In genomic region chr9:109892651-109893250, GRCm38 (mm10) we compare ENCODE assay signal across 8 mouse cellular contexts. TPM values are rescaled to one million over a fixed set of nuclear protein-coding genes. Genes with fewer than 3 reads are reported as not detected.
DNase-seq lines count a peak whose midpoint lies in the region; ATAC-seq and TF ChIP-seq lines count a peak whose summit lies in the region.

No protein-coding gene starts in this region.

- WGBS in cerebellum, adult 2 months = 51% methylated on average over 5 of the region's 5 CpGs
- 69% methylated on average over 5 of the region's 5 CpGs for WGBS in forebrain, postnatal 0 days
- WGBS in kidney, adult 2 months = 49% methylated on average over 5 of the region's 5 CpGs
- 71% methylated on average over 5 of the region's 5 CpGs for WGBS in limb, embryonic 12.5 days
- WGBS in neural tube, embryonic 14.5 days = 77% methylated on average over 5 of the region's 5 CpGs

- no peaks in the 10 kb centered on the region for H3K9me3 ChIP-seq in forebrain, postnatal 0 days (ENCODE audit: low read length)
- H3K9me3 ChIP-seq in limb, embryonic 12.5 days = no peaks in the 10 kb centered on the region
- H3K9me3 ChIP-seq in neural tube, embryonic 14.5 days (ENCODE audit: control insufficient read depth, low read length) = no peaks in the 10 kb centered on the region

- peaks cover 17% of the 10 kb centered on the region for H3K4me1 ChIP-seq in cerebellum, adult 2 months (ENCODE audit: control insufficient read depth, insufficient read depth, low read length)
- no peaks in the 10 kb centered on the region for H3K4me1 ChIP-seq in forebrain, postnatal 0 days (ENCODE audit: insufficient read depth)
- H3K4me1 ChIP-seq in kidney, adult 2 months (ENCODE audit: control insufficient read depth, insufficient read depth, low read length) = peaks cover 18% of the 10 kb centered on the region
- peaks cover 4% of the 10 kb centered on the region; the same call in 1 of the 2 replicates for H3K4me1 ChIP-seq in limb, embryonic 12.5 days (replicated peaks)
- H3K4me1 ChIP-seq in neural tube, embryonic 14.5 days (ENCODE audit: control insufficient read depth, insufficient read depth, low read length) = no peaks in the 10 kb centered on the region

- no peak overlapping the region for H3K4me2 ChIP-seq in forebrain, postnatal 0 days (ENCODE audit: low read depth)
- H3K4me2 ChIP-seq in limb, embryonic 12.5 days = no peak overlapping the region
- no peak overlapping the region for H3K4me2 ChIP-seq in neural tube, embryonic 14.5 days (ENCODE audit: low read depth, low read length)

- TF ChIP-seq POLR2A in cerebellum, adult 2 months (IDR thresholded peaks at IDR 0.05; ENCODE audit: borderline replicate concordance, insufficient read depth, low read length) = no peak
- no peak for TF ChIP-seq POLR2A in kidney, adult 2 months (IDR thresholded peaks at IDR 0.05; ENCODE audit: low read depth, low read length)

- H3K36me3 ChIP-seq in forebrain, postnatal 0 days (ENCODE audit: insufficient read depth) = peaks cover 47% of the 10 kb centered on the region
- H3K36me3 ChIP-seq in kidney, adult 2 months (ENCODE audit: control insufficient read depth, insufficient read depth, low read length) = no peaks in the 10 kb centered on the region; the same call in none of the 2 replicates
- peaks cover 72% of the 10 kb centered on the region for H3K36me3 ChIP-seq in limb, embryonic 12.5 days
- peaks cover 47% of the 10 kb centered on the region for H3K36me3 ChIP-seq in neural tube, embryonic 14.5 days (ENCODE audit: control insufficient read depth, insufficient read depth, low read length)

- peak; percentile 86 to 87 for DNase-seq in B cell, adult 2 months
- DNase-seq in Muller cell, postnatal 12 days (ENCODE audit: inconsistent ontology term) = peak; percentile 44
- DNase-seq in cerebellum, adult 2 months = peak; percentile 74 to 80
- DNase-seq in forebrain, postnatal 0 days = peak; percentile 86
- peak; percentile 80 for DNase-seq in kidney, adult 2 months
- peak; percentile 78 for DNase-seq in thymus, postnatal 0 days (ENCODE audit: low spot score)

- no peaks in the 10 kb centered on the region for H3K27me3 ChIP-seq in cerebellum, adult 2 months (ENCODE audit: control insufficient read depth, insufficient read depth, low read length)
- no peaks in the 10 kb centered on the region for H3K27me3 ChIP-seq in forebrain, postnatal 0 days (ENCODE audit: insufficient read depth, low read length)
- H3K27me3 ChIP-seq in kidney, adult 2 months (replicated peaks; ENCODE audit: control insufficient read depth, insufficient read depth, low read length) = no peaks in the 10 kb centered on the region
- H3K27me3 ChIP-seq in limb, embryonic 12.5 days = no peaks in the 10 kb centered on the region
- H3K27me3 ChIP-seq in neural tube, embryonic 14.5 days (ENCODE audit: control insufficient read depth, insufficient read depth, low read length) = no peaks in the 10 kb centered on the region

- H3K9ac ChIP-seq in forebrain, postnatal 0 days = no peak overlapping the region
- H3K9ac ChIP-seq in limb, embryonic 12.5 days (replicated peaks) = no peak overlapping the region
- no peak overlapping the region for H3K9ac ChIP-seq in neural tube, embryonic 14.5 days (replicated peaks; ENCODE audit: low read depth, low read length)

- H3K4me3 ChIP-seq in cerebellum, adult 2 months (replicated peaks; ENCODE audit: insufficient read depth, low read depth, low read length) = no peak overlapping the region
- no peak overlapping the region for H3K4me3 ChIP-seq in forebrain, postnatal 0 days (ENCODE audit: low read depth, low read length)
- no peak overlapping the region for H3K4me3 ChIP-seq in kidney, adult 2 months (ENCODE audit: insufficient read depth, low read depth, low read length)
- no peak overlapping the region for H3K4me3 ChIP-seq in limb, embryonic 12.5 days (replicated peaks)
- H3K4me3 ChIP-seq in neural tube, embryonic 14.5 days (ENCODE audit: low read depth, low read length) = no peak overlapping the region

- peak; percentile 66 for ATAC-seq in forebrain, postnatal 0 days
- ATAC-seq in limb, embryonic 12.5 days (ENCODE audit: insufficient number of reproducible peaks, insufficient read depth, low FRiP score, low TSS enrichment, low read depth) = peak; percentile 30; the same call in 1 of the 2 replicates
- ATAC-seq in neural tube, embryonic 14.5 days (ENCODE audit: low read depth) = peak; percentile 25; the same call in 1 of the 2 replicates

- TF ChIP-seq CTCF in cerebellum, adult 2 months (IDR thresholded peaks at IDR 0.05; ENCODE audit: borderline replicate concordance, insufficient read depth, low read depth, low read length) = peak; percentile 83
- TF ChIP-seq CTCF in forebrain, postnatal 0 days (IDR thresholded peaks at IDR 0.05; ENCODE audit: low read depth) = peak; percentile 84
- TF ChIP-seq CTCF in kidney, adult 2 months (conservative IDR thresholded peaks at IDR 0.05; ENCODE audit: insufficient read depth, insufficient read length, low read depth, low read length) = peak; percentile 92

- no peak overlapping the region; the same call in 1 of the 2 replicates for H3K27ac ChIP-seq in cerebellum, adult 2 months (ENCODE audit: insufficient read depth, low read length)
- no peak overlapping the region for H3K27ac ChIP-seq in forebrain, postnatal 0 days (ENCODE audit: low read depth, low read length)
- H3K27ac ChIP-seq in kidney, adult 2 months (ENCODE audit: insufficient read depth, low read depth, low read length) = no peak overlapping the region
- H3K27ac ChIP-seq in limb, embryonic 12.5 days = no peak overlapping the region
- no peak overlapping the region for H3K27ac ChIP-seq in neural tube, embryonic 14.5 days (ENCODE audit: low read depth, low read length)

RNA-seq across cellular contexts. Expression of gene Cdc25a, which starts 17.4 kb away (rescaled TPM):
- 9.2 and 9.6 TPM in 2 replicates for polyA plus RNA-seq in cerebellum, adult 2 months (2012; rRNA removed)
- 14.4 and 16.1 TPM in 2 replicates for total RNA-seq in forebrain, postnatal 0 days (2014; rRNA removed)
- polyA plus RNA-seq in forebrain, postnatal 0 days (2015; fragmentation: Nextera tagmentation; extraction: Ambion mirVana) = 7.7 and 8.7 TPM in 2 replicates
- 3.2 and 4.3 TPM in 2 replicates for polyA plus RNA-seq in kidney, adult 2 months (2012; rRNA removed)
- 49.5 and 55.5 TPM in 2 replicates for polyA plus RNA-seq in limb, embryonic 12.5 days (2016; fragmentation: Nextera tagmentation; extraction: Ambion mirVana)
- 8.6 and 12.5 TPM in 2 replicates for polyA plus RNA-seq in neural tube, embryonic 14.5 days (2014; fragmentation: Nextera tagmentation; extraction: Ambion mirVana)
- 27.7 and 30.8 TPM in 2 replicates for polyA plus RNA-seq in thymus, postnatal 0 days (2015; fragmentation: Nextera tagmentation; extraction: Ambion mirVana)

RNA-seq across cellular contexts. Expression of gene Map4, which starts 38.5 kb away (rescaled TPM):
- 559 and 576 TPM in 2 replicates for polyA plus RNA-seq in cerebellum, adult 2 months (2012; rRNA removed)
- 226 and 237 TPM in 2 replicates for total RNA-seq in forebrain, postnatal 0 days (2014; rRNA removed)
- polyA plus RNA-seq in forebrain, postnatal 0 days (2015; fragmentation: Nextera tagmentation; extraction: Ambion mirVana) = 158 and 201 TPM in 2 replicates
- polyA plus RNA-seq in kidney, adult 2 months (2012; rRNA removed) = 99.0 and 107 TPM in 2 replicates
- 45.1 and 50.2 TPM in 2 replicates for polyA plus RNA-seq in limb, embryonic 12.5 days (2016; fragmentation: Nextera tagmentation; extraction: Ambion mirVana)
- 171 and 219 TPM in 2 replicates for polyA plus RNA-seq in neural tube, embryonic 14.5 days (2014; fragmentation: Nextera tagmentation; extraction: Ambion mirVana)
- polyA plus RNA-seq in thymus, postnatal 0 days (2015; fragmentation: Nextera tagmentation; extraction: Ambion mirVana) = 69.9 and 71.6 TPM in 2 replicates

RNA-seq across cellular contexts. Expression of gene Camp, which starts 43.3 kb away (rescaled TPM):
- 0.78 and 1.5 TPM in 2 replicates for polyA plus RNA-seq in cerebellum, adult 2 months (2012; rRNA removed)
- total RNA-seq in forebrain, postnatal 0 days (2014; rRNA removed) = 0.85 TPM in 1 of 2 replicates, not detected in the other
- polyA plus RNA-seq in forebrain, postnatal 0 days (2015; fragmentation: Nextera tagmentation; extraction: Ambion mirVana) = 0.35 and 1.4 TPM in 2 replicates
- polyA plus RNA-seq in kidney, adult 2 months (2012; rRNA removed) = not detected in 2 replicates
- polyA plus RNA-seq in limb, embryonic 12.5 days (2016; fragmentation: Nextera tagmentation; extraction: Ambion mirVana) = 0.49 and 0.76 TPM in 2 replicates
- polyA plus RNA-seq in neural tube, embryonic 14.5 days (2014; fragmentation: Nextera tagmentation; extraction: Ambion mirVana) = 0.75 and 0.76 TPM in 2 replicates
- 2.5 and 5.1 TPM in 2 replicates for polyA plus RNA-seq in thymus, postnatal 0 days (2015; fragmentation: Nextera tagmentation; extraction: Ambion mirVana)
